Comparison of ENCODE assay signal across 8 mouse cellular contexts in the genomic region with DNA sequence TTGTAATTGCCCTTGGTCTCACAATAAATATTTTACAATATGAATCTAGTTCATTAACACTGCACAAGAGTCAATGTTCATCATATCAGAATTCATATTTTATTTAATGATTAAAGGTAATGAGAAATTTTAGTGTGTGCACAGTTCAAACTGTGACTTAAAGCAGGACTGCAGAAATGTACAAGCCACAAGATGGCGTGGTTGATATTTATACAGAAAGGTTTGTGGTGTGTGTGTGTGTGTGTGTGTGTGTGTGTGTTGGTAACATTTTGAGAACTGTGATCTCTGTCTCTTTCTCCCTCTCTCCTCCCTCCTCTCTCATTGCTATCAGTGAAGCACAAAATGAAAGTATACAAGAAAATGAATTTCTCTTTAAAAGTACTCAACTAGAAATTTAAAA. TPM values are rescaled to one million over a fixed set of nuclear protein-coding genes. Genes with fewer than 3 reads are reported as not detected.
A peak's percentile ranks its signal among the peaks of the same experiment; 100 is the strongest.
DNase-seq lines count a peak whose midpoint lies in the region; ATAC-seq and TF ChIP-seq lines count a peak whose summit lies in the region.

No protein-coding gene starts in this region.

- H3K27ac ChIP-seq in cortical plate, adult 2 months (ENCODE audit: insufficient read depth, low read length): no peak overlapping the region
- no peak overlapping the region for H3K27ac ChIP-seq in left cerebral cortex, adult 2 months

- no peak overlapping the region for H3K4me3 ChIP-seq in cortical plate, adult 2 months (ENCODE audit: insufficient read depth, low read length)
- no peak overlapping the region for H3K4me3 ChIP-seq in left cerebral cortex, adult 2 months

- peak; percentile 31; the same call in 1 of the 2 replicates for TF ChIP-seq CTCF in cortical plate, adult 2 months (IDR thresholded peaks at IDR 0.05; ENCODE audit: extremely low read depth, insufficient read depth, low read length)
- peak; percentile 52 for TF ChIP-seq CTCF in left cerebral cortex, adult 2 months (IDR thresholded peaks at IDR 0.05)

- intact Hi-C loops in left cerebral cortex, adult 2 months (cut with DNase I): loop anchor here (2.0 to 10.0 kb wide), 3 partner anchors 712 to 1232 kb away; no protein-coding TSS in a partner anchor

- H3K4me1 ChIP-seq in cortical plate, adult 2 months (ENCODE audit: control insufficient read depth, insufficient read depth, low read length): no peaks in the 10 kb centered on the region

- DNase-seq in left cerebral cortex, adult 11 months (ENCODE audit: low spot score): peak; percentile 18
- no peak for DNase-seq in left cerebral cortex, adult 8-10 months (ENCODE audit: low spot score in 2 of 2)
- DNase-seq in adrenal gland, postnatal 25 days: peak; percentile 24
- peak in 1 of 2 experiments; percentile 27 for DNase-seq in left cerebral cortex, adult 2 months (ENCODE audit: extremely low spot score in 1 of 2, low spot score in 2 of 2)
- DNase-seq in thymus, adult 18-20 months: no peak
- DNase-seq in urinary bladder, postnatal 36 days (ENCODE audit: low spot score in 2 of 2): no peak

- no peak for ATAC-seq in CD4-positive, CD25-positive, alpha-beta regulatory T cell, adult 4 months

- no peak for TF ChIP-seq POLR2A in cortical plate, adult 2 months (IDR thresholded peaks at IDR 0.05; ENCODE audit: extremely low read depth, insufficient read depth, low read length)

RNA-seq across cellular contexts. Expression of a gene that starts 22.5 kb away (rescaled TPM):
- total RNA-seq in left cerebral cortex, adult 8-10 months (2022): 100 to 1,000 TPM in 3 of 4 experiments, 10 to 100 TPM in 1; 99.0 to 118 (median 107) TPM
- total RNA-seq in adrenal gland, postnatal 25 days (2021): 58.1 and 71.2 TPM in 2 replicates
- 40.6 and 42.8 TPM in 2 replicates for polyA plus RNA-seq in cortical plate, adult 2 months (2012; rRNA removed)
- total RNA-seq in left cerebral cortex, adult 2 months (2021): 100 to 1,000 TPM in 1 of 2 experiments, 10 to 100 TPM in 1; 93.1 to 103 TPM
- polyA plus RNA-seq in CD4-positive, CD25-positive, alpha-beta regulatory T cell, adult 4 months (2017; shearing (Covaris generic)): 100 to 1,000 TPM; 192 to 219 TPM

RNA-seq across cellular contexts. Expression of a gene that starts 53.4 kb away (rescaled TPM):
- total RNA-seq in left cerebral cortex, adult 8-10 months (2022): 10 to 100 TPM; 46.1 to 56.2 (median 49.9) TPM
- total RNA-seq in adrenal gland, postnatal 25 days (2021): 36.1 and 56.0 TPM in 2 replicates
- polyA plus RNA-seq in cortical plate, adult 2 months (2012; rRNA removed): 27.4 and 28.4 TPM in 2 replicates
- total RNA-seq in left cerebral cortex, adult 2 months (2021): 10 to 100 TPM; 45.6 to 58.3 TPM
- 100 to 1,000 TPM in 1 of 2 experiments, 10 to 100 TPM in 1; 97.2 to 108 TPM for polyA plus RNA-seq in CD4-positive, CD25-positive, alpha-beta regulatory T cell, adult 4 months (2017; shearing (Covaris generic))

Comparison
In these comparisons a context has a peak if more than half of its experiments do, and no peak if none do; other contexts are left out.
1. DNase-seq: peak in left cerebral cortex, adult 11 months (single experiment) and adrenal gland, postnatal 25 days (single experiment); none in left cerebral cortex, adult 8-10 months (0 of 2), thymus, adult 18-20 months (0 of 2) and urinary bladder, postnatal 36 days (0 of 2).